Mouse (Mus musculus) heart, embryonic 10.5 days (tissue): ENCODE measurements at regions not wholly inside any gene's neighbourhood (a gene's known extent, or its start where the extent isn't known, plus 50 kb on each side); places are given as distances from the start of the nearest gene placed in this dataset.

ENCODE experiments used
- DNase-seq: peaks from one replicate; pipeline ENCODE4 v3.0.0-alpha.2; 2017; ENCODE audit warnings: low spot score
- H3K27ac ChIP-seq: fragments of 300-500 bp; sonication (generic); 2 replicates; pipeline ENCODE4 v1.5.1; 2016; ENCODE audit warnings: mild to moderate bottlenecking
- H3K27me3 ChIP-seq: fragments of 300-500 bp; sonication (generic); 2 replicates; pipeline ENCODE4 v1.6.1; 2016; ENCODE audit warnings: mild to moderate bottlenecking; ENCODE audit not compliant: poor library complexity, insufficient read depth, severe bottlenecking
- H3K36me3 ChIP-seq: fragments of 300-500 bp; sonication (generic); 2 replicates; pipeline ENCODE4 v1.6.1; 2016; ENCODE audit warnings: mild to moderate bottlenecking, moderate library complexity
- H3K4me1 ChIP-seq: fragments of 300-500 bp; sonication (generic); 2 replicates; pipeline ENCODE4 v1.6.1; 2016; ENCODE audit warnings: mild to moderate bottlenecking
- H3K4me3 ChIP-seq: fragments of 300-500 bp; sonication (generic); 2 replicates; pipeline ENCODE4 v1.5.1; 2016; ENCODE audit warnings: mild to moderate bottlenecking, moderate library complexity
- H3K9me3 ChIP-seq: fragments of 300-500 bp; sonication (generic); 2 replicates; pipeline ENCODE4 v1.6.1; 2016; ENCODE audit warnings: mild to moderate bottlenecking, moderate library complexity
- WGBS: fragments of 180-500 bp; shearing (Covaris S2); methylation state at CpG from one replicate; pipeline ENCODE4 v1.1.7; 2016; 5-methylcytosine and 5-hydroxymethylcytosine counted together

- Histone ChIP-seq H3K27me3 (no peaks in the 10 kb centered on the region), H3K36me3 (no peaks in the 10 kb centered on the region), H3K4me3 (no peak overlapping the region), H3K9me3 (no peaks in the 10 kb centered on the region), H3K4me1 (peaks cover 3% of the 10 kb centered on the region; the same call in 1 of the 2 replicates), H3K27ac (no peak overlapping the region)
- 26% methylated on average over 7 of the region's 7 CpGs for WGBS
- peak; percentile 78 for DNase-seq
These were observed 208.6 kb upstream of the H2al1a start for GRCm38 (mm10) chrX:11090432-11090831.

GRCm38 (mm10) chrX:11097581-11098254, 201.3 kb upstream of the H2al1a start:
- H3K36me3 ChIP-seq = no peaks in the 10 kb centered on the region
- 80% methylated on average over 9 of the region's 9 CpGs for WGBS
- H3K4me3 ChIP-seq = no peak overlapping the region
- no peaks in the 10 kb centered on the region for H3K4me1 ChIP-seq
- DNase-seq = no peak
- H3K27me3 ChIP-seq = peaks cover 7% of the 10 kb centered on the region; the same call in 1 of the 2 replicates
- H3K9me3 ChIP-seq = no peaks in the 10 kb centered on the region
- no peak overlapping the region for H3K27ac ChIP-seq

GRCm38 (mm10) chrX:11098366-11098765, 200.7 kb upstream of the H2al1a start:
- Histone ChIP-seq H3K27ac (no peak overlapping the region), H3K36me3 (no peaks in the 10 kb centered on the region), H3K4me1 (no peaks in the 10 kb centered on the region), H3K27me3 (peaks cover 7% of the 10 kb centered on the region; the same call in 1 of the 2 replicates), H3K4me3 (no peak overlapping the region), H3K9me3 (no peaks in the 10 kb centered on the region)
- 58% methylated on average over 4 of the region's 4 CpGs for WGBS
- DNase-seq = no peak

GRCm38 (mm10) chrX:11099146-11100087, 199.6 kb upstream of the H2al1a start:
- DNase-seq = no peak
- Histone ChIP-seq H3K4me3 (no peak overlapping the region), H3K4me1 (no peaks in the 10 kb centered on the region), H3K27ac (no peak overlapping the region), H3K27me3 (peaks cover 7% of the 10 kb centered on the region; the same call in 1 of the 2 replicates), H3K36me3 (no peaks in the 10 kb centered on the region), H3K9me3 (no peaks in the 10 kb centered on the region)
- 71% methylated on average over 13 of the region's 13 CpGs for WGBS

GRCm38 (mm10) chrX:11100935-11101334, 198.1 kb upstream of the H2al1a start:
- 34% methylated on average over 3 of the region's 3 CpGs for WGBS
- Histone ChIP-seq H3K36me3 (no peaks in the 10 kb centered on the region), H3K9me3 (no peaks in the 10 kb centered on the region), H3K4me3 (no peak overlapping the region), H3K4me1 (no peaks in the 10 kb centered on the region), H3K27ac (no peak overlapping the region), H3K27me3 (peaks cover 10% of the 10 kb centered on the region; the same call in 1 of the 2 replicates)
- DNase-seq = no peak

- Histone ChIP-seq H3K27ac (no peak overlapping the region), H3K4me3 (no peak overlapping the region), H3K27me3 (peaks cover 20% of the 10 kb centered on the region; the same call in 1 of the 2 replicates), H3K36me3 (no peaks in the 10 kb centered on the region), H3K4me1 (no peaks in the 10 kb centered on the region), H3K9me3 (no peaks in the 10 kb centered on the region)
- no peak for DNase-seq
- 84% methylated on average over 2 of the region's 2 CpGs for WGBS
These were observed 167.8 kb upstream of the H2al1a start for GRCm38 (mm10) chrX:11131253-11131652.

GRCm38 (mm10) chrX:11139971-11140421, 159.1 kb upstream of the H2al1a start:
- Histone ChIP-seq H3K4me3 (no peak overlapping the region), H3K4me1 (no peaks in the 10 kb centered on the region), H3K9me3 (no peaks in the 10 kb centered on the region), H3K36me3 (no peaks in the 10 kb centered on the region), H3K27me3 (peaks cover 4% of the 10 kb centered on the region; the same call in 1 of the 2 replicates), H3K27ac (no peak overlapping the region)
- WGBS = 61% methylated on average over 8 of the region's 8 CpGs
- DNase-seq = no peak

- Histone ChIP-seq H3K36me3 (no peaks in the 10 kb centered on the region), H3K27me3 (no peaks in the 10 kb centered on the region; the same call in 1 of the 2 replicates), H3K4me1 (no peaks in the 10 kb centered on the region), H3K27ac (no peak overlapping the region), H3K9me3 (no peaks in the 10 kb centered on the region), H3K4me3 (no peak overlapping the region)
- WGBS = 84% methylated on average over 1 of the region's 1 CpGs
- no peak for DNase-seq
These were observed 157.8 kb upstream of the H2al1a start for GRCm38 (mm10) chrX:11141294-11141693.

- Histone ChIP-seq H3K4me3 (no peak overlapping the region), H3K9me3 (no peaks in the 10 kb centered on the region), H3K36me3 (no peaks in the 10 kb centered on the region), H3K27me3 (no peaks in the 10 kb centered on the region), H3K4me1 (no peaks in the 10 kb centered on the region), H3K27ac (no peak overlapping the region)
- 78% methylated on average over 2 of the region's 2 CpGs for WGBS
- no peak for DNase-seq
These were observed 140.6 kb upstream of the H2al1a start for GRCm38 (mm10) chrX:11158416-11158815.

GRCm38 (mm10) chrX:11170416-11170815, 128.6 kb upstream of the H2al1a start:
- Histone ChIP-seq H3K9me3 (no peaks in the 10 kb centered on the region), H3K27ac (no peak overlapping the region), H3K27me3 (no peaks in the 10 kb centered on the region; the same call in 1 of the 2 replicates), H3K36me3 (no peaks in the 10 kb centered on the region), H3K4me3 (no peak overlapping the region), H3K4me1 (no peaks in the 10 kb centered on the region)
- DNase-seq = no peak
- 83% methylated on average over 3 of the region's 3 CpGs for WGBS

- Histone ChIP-seq H3K27ac (no peak overlapping the region), H3K4me3 (no peak overlapping the region), H3K4me1 (no peaks in the 10 kb centered on the region), H3K27me3 (peaks cover 11% of the 10 kb centered on the region; the same call in 1 of the 2 replicates), H3K36me3 (no peaks in the 10 kb centered on the region), H3K9me3 (no peaks in the 10 kb centered on the region)
- no peak for DNase-seq
- 67% methylated on average over 7 of the region's 7 CpGs for WGBS
These were observed 118.8 kb upstream of the H2al1a start for GRCm38 (mm10) chrX:11180194-11180816.

- no peaks in the 10 kb centered on the region for H3K36me3 ChIP-seq
- H3K27me3 ChIP-seq = peaks cover 11% of the 10 kb centered on the region; the same call in 1 of the 2 replicates
- 76% methylated on average over 12 of the region's 12 CpGs for WGBS
- H3K4me3 ChIP-seq = no peak overlapping the region
- H3K9me3 ChIP-seq = no peaks in the 10 kb centered on the region
- H3K4me1 ChIP-seq = no peaks in the 10 kb centered on the region
- DNase-seq = no peak
- no peak overlapping the region for H3K27ac ChIP-seq
These were observed 117.2 kb upstream of the H2al1a start for GRCm38 (mm10) chrX:11181855-11182254.
